Mouse (Mus musculus) 416B (cell line): ENCODE results near the gene Edn1.

Experiments used
- DNase-seq: peaks from one replicate; pipeline ENCODE4 v3.0.0; 2011; ENCODE audit warnings: low read depth

The Edn1 gene

DNA sequence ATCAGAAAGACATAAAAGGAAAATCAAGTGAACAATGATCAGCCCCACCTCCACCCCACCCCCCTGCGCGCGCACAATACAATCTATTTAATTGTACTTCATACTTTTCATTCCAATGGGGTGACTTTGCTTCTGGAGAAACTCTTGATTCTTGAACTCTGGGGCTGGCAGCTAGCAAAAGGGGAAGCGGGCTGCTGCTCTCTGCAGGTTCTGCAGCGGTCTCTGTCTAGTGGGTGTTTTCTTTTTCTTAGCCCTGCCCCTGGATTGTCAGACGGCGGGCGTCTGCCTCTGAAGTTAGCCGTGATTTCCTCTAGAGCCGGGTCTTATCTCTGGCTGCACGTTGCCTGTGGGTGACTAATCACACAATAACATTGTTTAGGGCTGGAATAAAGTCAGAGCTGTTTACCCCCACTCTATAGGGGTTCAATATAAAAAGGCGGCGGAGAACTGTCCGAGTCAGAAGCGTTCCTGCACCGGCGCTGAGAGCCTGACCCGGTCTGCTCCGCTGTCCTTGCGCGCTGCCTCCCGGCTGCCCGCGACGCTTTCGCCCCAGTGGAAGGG is at the start of gene Edn1:
Gene Edn1, plus strand, starts transcription at position 316 of the 561 bp plus-strand sequence.
- DNase-seq: peak; percentile 52

DNA sequence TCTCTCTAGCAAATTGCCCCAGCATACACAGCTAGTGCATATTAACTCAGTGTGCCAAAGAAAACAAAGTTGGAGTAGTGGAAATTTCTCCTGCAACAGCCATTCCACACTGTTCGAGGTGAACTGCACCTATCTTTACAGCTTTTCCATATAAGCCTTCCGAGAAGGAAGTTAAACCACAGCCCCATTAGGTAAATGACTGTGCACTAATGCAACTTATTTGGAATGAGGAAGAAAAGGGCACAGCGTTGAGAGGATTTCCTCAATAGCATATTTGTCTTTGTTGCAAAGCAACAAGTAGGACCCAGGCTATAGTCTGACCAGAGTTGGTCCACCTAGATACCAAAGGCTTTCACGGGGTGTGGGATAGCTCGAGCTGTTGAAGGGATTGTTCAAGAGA is 47.5 kb upstream of the Edn1 start:
- no peak for DNase-seq

- no peak for DNase-seq
These were observed 46.2 kb upstream of the Edn1 start for GRCm38 (mm10) chr13:42255105-42255504.

GRCm38 (mm10) chr13:42258422-42258821 is 42.9 kb upstream of the Edn1 start:
- DNase-seq: peak; percentile 81

- DNase-seq: no peak
These were observed 40.6 kb upstream of the Edn1 start for GRCm38 (mm10) chr13:42260667-42261066.

DNA sequence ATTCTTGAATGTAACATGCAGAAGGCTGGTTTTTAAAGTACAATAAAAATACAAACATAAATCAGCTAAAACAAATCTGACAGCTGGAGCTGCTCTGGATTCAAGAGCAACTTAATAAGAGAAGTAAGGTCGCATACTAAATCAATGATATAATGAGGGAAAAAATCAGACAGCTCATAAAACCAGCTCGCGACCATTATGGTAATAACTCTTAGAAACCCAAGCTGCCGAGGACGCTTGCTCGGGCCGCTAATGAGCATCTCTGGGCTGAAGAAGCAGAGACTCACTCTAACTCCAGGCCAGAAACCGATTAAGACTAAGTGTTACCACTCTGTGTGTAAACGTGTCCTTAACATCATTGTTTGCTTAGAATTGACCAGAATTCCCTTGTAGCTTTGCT is 31.2 kb upstream of the Edn1 start:
- DNase-seq: no peak

DNA sequence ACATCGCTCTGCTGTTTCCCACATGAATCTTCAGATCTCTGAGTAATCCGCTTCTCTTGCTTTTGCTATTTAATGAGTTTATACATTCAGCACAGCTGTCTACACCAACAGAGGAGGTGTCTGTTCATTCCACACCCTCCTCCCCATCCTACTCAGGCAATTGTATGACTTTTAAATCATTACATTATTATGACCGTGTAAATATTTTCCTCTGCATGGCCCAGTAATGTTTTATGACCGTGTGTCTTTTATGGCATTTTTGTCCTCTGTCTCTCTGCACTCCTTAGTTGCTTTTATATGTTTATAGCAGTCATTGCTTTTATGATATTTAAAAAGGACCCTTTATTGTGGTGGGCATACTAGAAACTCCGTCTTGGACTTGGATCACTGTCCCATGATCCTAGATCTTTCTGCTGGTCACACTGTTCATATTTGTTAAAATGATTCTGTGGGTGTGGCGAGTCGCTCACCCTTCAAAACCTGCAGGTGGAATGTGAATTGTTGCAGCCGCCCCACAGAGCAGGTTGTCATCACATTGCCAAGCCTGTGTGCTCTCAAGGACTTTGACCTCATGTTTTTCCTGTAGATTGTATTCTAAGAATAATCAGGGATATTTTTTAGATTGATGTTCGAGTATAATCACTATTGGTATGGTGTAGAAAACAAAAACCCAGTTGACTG is 24.4 kb upstream of the Edn1 start:
- no peak for DNase-seq

DNA sequence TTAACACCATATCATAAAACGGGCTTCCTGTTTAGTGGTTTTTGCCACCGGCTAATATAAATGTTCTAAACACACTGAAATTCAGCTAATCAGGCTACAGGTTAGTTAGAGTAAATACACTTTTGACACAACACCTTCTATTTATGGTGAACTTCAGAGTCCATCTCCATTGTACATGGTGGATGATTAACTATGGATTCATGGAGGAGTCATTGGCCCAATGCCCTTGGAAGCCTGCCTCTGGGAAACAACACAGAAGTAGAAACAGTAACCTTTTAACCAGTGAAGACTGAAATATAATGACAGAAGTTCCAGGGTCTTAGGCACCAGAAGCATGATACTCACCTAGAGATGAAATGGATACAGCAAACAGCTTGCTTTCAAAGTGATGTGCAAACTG is 23.5 kb upstream of the Edn1 start:
- no peak for DNase-seq

DNA sequence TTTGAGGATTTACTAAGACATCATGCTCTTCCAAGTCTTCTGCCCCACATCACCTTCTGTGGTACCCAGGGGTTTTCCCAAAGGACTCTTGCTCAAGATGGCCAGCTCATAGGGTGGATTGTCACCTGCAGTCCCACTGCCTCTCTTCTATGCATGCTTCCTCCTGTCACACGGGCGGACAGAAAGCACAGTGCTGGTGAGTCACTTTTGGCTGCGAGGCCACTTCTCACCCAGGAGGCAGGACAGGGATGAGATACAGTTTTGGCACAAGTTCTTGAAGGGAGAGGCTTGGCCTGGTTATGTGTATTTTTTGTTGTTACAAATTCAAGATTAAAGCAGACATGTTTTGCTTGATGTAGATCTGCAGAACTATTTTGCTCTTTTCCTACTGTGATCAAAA is 15.4 kb upstream of the Edn1 start:
- no peak for DNase-seq

- DNase-seq: no peak
These were observed 14.5 kb upstream of the Edn1 start for GRCm38 (mm10) chr13:42286768-42287167.

- no peak for DNase-seq
These were observed 8.7 kb upstream of the Edn1 start for GRCm38 (mm10) chr13:42292593-42292992.

GRCm38 (mm10) chr13:42298302-42298701 is 3.0 kb upstream of the Edn1 start:
- DNase-seq: no peak

- no peak for DNase-seq
These were observed 2.5 kb upstream of the Edn1 start for GRCm38 (mm10) chr13:42298766-42299165.

GRCm38 (mm10) chr13:42300567-42300966 is 709 bp upstream of the Edn1 start:
- peak; percentile 61 for DNase-seq

GRCm38 (mm10) chr13:42301961-42302861 is 935 bp downstream of the Edn1 start:
- DNase-seq: no peak

GRCm38 (mm10) chr13:42303180-42303929 is 2.1 kb downstream of the Edn1 start:
- DNase-seq: no peak

- DNase-seq: no peak
These were observed 2.9 kb downstream of the Edn1 start for GRCm38 (mm10) chr13:42304139-42304538.

DNA sequence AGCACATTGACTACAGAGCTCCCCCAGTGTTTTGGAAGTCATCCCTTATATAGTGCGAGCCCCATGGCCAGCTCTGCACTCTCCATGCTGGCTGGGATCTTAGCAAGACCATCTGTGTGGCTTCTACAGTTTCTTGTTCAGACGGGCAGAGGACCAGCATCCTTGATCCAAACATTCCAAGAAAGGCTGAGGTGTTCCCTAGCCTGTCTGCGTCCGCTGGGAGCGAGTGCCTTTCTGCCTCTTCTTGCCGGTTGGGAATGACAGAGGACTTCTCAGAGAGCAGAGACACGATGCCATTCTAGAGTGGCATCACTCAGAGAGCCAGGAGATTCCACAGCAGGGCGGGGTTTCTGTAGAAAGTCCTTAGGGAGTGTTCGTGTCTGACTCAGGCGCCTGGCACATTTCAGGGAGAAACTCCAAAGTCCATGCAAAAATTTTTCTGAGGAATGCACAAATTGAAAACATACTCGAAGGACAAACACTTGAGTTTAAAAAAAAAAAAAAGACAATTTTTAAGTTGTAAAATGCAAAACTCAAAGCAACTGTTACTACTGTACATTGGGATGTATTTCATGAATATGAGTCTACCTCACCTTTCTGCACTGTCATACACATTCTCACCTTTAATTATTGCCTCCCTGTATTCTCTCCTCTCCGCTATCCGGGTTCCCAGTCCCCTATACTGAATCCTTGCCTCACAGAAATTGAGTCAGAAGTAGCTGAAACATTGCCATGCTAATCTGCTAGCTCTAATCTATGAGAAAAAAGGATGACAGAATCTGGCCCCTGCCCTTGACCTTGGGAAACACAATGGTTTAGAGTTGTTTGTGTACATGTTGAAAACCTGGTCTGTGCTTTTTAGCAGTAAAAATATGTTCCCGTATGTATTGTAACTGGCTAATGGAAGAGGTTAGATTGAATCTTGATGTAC is 5.9 kb downstream of the Edn1 start:
- no peak for DNase-seq

DNA sequence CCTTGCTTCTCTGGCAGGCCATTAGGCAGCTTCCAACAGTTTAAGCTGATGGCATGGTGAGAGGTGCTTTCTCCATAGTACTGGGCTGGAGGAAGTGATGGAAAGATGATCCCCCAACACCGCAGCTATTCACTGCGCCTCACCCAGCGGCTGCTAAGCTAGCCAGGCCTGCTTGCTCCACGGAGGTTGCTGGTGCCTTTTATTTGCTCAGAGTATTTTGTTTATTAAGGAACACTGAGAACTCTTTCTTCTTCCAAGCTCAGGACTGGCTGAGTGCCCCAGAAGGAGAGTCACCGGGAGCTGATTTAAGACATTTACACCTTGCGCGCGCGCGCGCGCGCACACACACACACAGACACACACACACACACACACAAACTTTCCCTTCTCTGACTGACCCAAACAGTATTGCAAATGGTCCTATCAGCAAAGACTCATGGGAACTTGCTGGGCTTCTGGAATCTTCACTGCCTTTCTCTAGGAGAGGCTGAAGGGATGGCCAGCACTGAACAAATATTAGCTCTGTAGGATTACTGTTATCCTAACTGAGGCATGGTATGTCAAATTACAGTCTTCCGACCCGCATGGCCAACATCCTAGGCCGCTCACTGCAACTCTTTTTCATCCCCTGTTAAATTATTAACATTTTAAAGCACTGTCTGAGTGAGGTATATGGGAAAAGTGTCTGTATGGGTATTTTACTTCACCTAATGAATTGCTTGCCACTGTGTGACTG is 7.3 kb downstream of the Edn1 start:
- DNase-seq: no peak

GRCm38 (mm10) chr13:42309804-42310203 is 8.5 kb downstream of the Edn1 start:
- DNase-seq: no peak

- no peak for DNase-seq
These were observed 14.4 kb downstream of the Edn1 start for GRCm38 (mm10) chr13:42315628-42316027.
